Mouse (Mus musculus) embryonic facial prominence, embryonic 10.5 days (tissue): ENCODE data around the gene Cand2. TPM values are rescaled to one million over a fixed set of nuclear protein-coding genes. Genes with fewer than 3 reads are reported as not detected.

Experiments
- DNase-seq: peaks from one replicate; pipeline ENCODE4 v3.0.0-alpha.2; 2017; ENCODE audit warnings: low spot score
- H3K27ac ChIP-seq: fragments of 300-500 bp; sonication (generic); replicated peaks from 2 replicates; pipeline ENCODE4 v1.5.1; 2016; ENCODE audit warnings: mild to moderate bottlenecking
- H3K27me3 ChIP-seq: fragments of 300-500 bp; sonication (generic); replicated peaks from 2 replicates; pipeline ENCODE4 v1.6.1; 2016; ENCODE audit warnings: low read depth, mild to moderate bottlenecking; ENCODE audit not compliant: poor library complexity, severe bottlenecking
- H3K36me3 ChIP-seq: fragments of 300-500 bp; sonication (generic); replicated peaks from 2 replicates; pipeline ENCODE4 v1.6.1; 2016; ENCODE audit warnings: mild to moderate bottlenecking, moderate library complexity
- H3K4me1 ChIP-seq: fragments of 300-500 bp; sonication (generic); 2 replicates; pipeline ENCODE4 v1.6.1; 2016
- H3K4me3 ChIP-seq: fragments of 300-500 bp; sonication (generic); 2 replicates; pipeline ENCODE4 v1.5.1; 2016; ENCODE audit warnings: mild to moderate bottlenecking, moderate library complexity
- H3K9me3 ChIP-seq: fragments of 300-500 bp; sonication (generic); 2 replicates; pipeline ENCODE4 v1.6.1; 2016; ENCODE audit warnings: mild to moderate bottlenecking
- WGBS: fragments of 180-500 bp; shearing (Covaris S2); methylation state at CpG from one replicate; pipeline ENCODE4 v1.1.7; 2016; 5-methylcytosine and 5-hydroxymethylcytosine counted together
- polyA plus RNA-seq: library from polyadenylated mRNA; unstranded; fragments of >200 nt; fragmentation: Nextera tagmentation; extraction: Ambion mirVana; gene quantifications from 2 replicates; pipeline ENCODE4 v1.2.1, GENCODE M21; 2016

Cand2 gene
- polyA plus RNA-seq, 1 experiment from 2014 or later: 68.9 TPM

- Histone ChIP-seq H3K9me3 (no peaks in the 10 kb centered on the region), H3K27ac (no peak overlapping the region), H3K36me3 (peaks cover 98% of the 10 kb centered on the region), H3K27me3 (no peaks in the 10 kb centered on the region), H3K4me1 (no peaks in the 10 kb centered on the region), H3K4me3 (no peak overlapping the region)
- WGBS: 92% methylated on average over 3 of the region's 3 CpGs
- no peak for DNase-seq
These were observed 8.4 kb downstream of the Cand2 start for GRCm38 (mm10) chr6:115782781-115783180.

- H3K27ac ChIP-seq: no peak overlapping the region
- peaks cover 100% of the 10 kb centered on the region for H3K36me3 ChIP-seq
- no peaks in the 10 kb centered on the region for H3K9me3 ChIP-seq
- H3K4me1 ChIP-seq: no peaks in the 10 kb centered on the region
- H3K4me3 ChIP-seq: no peak overlapping the region
- WGBS: 86% methylated on average over 10 of the region's 10 CpGs
- H3K27me3 ChIP-seq: no peaks in the 10 kb centered on the region
- no peak for DNase-seq
These were observed 16.7 kb downstream of the Cand2 start for GRCm38 (mm10) chr6:115791016-115791415.

- peaks cover 100% of the 10 kb centered on the region for H3K36me3 ChIP-seq
- WGBS: 92% methylated on average over 34 of the region's 34 CpGs
- no peaks in the 10 kb centered on the region for H3K4me1 ChIP-seq
These were observed 17.7 kb downstream of the Cand2 start for GRCm38 (mm10) chr6:115791842-115792686.

GRCm38 (mm10) chr6:115792691-115793215 lies 18.4 kb downstream of the Cand2 start:
- 92% methylated on average over 21 of the region's 21 CpGs for WGBS
- no peaks in the 10 kb centered on the region for H3K27me3 ChIP-seq
- peaks cover 100% of the 10 kb centered on the region for H3K36me3 ChIP-seq

More at GRCm38 (mm10) chr6:115791842-115792686, 17.7 kb downstream of the Cand2 start:
- Histone ChIP-seq H3K27ac (no peak overlapping the region), H3K27me3 (no peaks in the 10 kb centered on the region), H3K4me3 (no peak overlapping the region), H3K9me3 (no peaks in the 10 kb centered on the region)
- no peak for DNase-seq

GRCm38 (mm10) chr6:115801811-115802210 lies 27.5 kb downstream of the Cand2 start:
- Histone ChIP-seq H3K4me1 (peaks cover 13% of the 10 kb centered on the region), H3K36me3 (peaks cover 100% of the 10 kb centered on the region), H3K27ac (no peak overlapping the region), H3K4me3 (no peak overlapping the region), H3K27me3 (no peaks in the 10 kb centered on the region), H3K9me3 (no peaks in the 10 kb centered on the region)
- DNase-seq: no peak
- WGBS: 97% methylated on average over 3 of the region's 3 CpGs

More at GRCm38 (mm10) chr6:115792691-115793215, 18.4 kb downstream of the Cand2 start:
- no peaks in the 10 kb centered on the region for H3K4me1 ChIP-seq
- no peak for DNase-seq
- no peaks in the 10 kb centered on the region for H3K9me3 ChIP-seq
- no peak overlapping the region for H3K27ac ChIP-seq
- no peak overlapping the region for H3K4me3 ChIP-seq

- no peaks in the 10 kb centered on the region for H3K27me3 ChIP-seq
- peaks cover 20% of the 10 kb centered on the region for H3K4me1 ChIP-seq
- H3K4me3 ChIP-seq: peak overlapping the region; percentile 11; the same call in 1 of the 2 replicates
- peak; percentile 72 for DNase-seq
- no peak overlapping the region; the same call in 1 of the 2 replicates for H3K27ac ChIP-seq
- H3K9me3 ChIP-seq: no peaks in the 10 kb centered on the region
- H3K36me3 ChIP-seq: peaks cover 92% of the 10 kb centered on the region
- 56% methylated on average over 16 of the region's 16 CpGs for WGBS
These were observed 29.4 kb downstream of the Cand2 start for GRCm38 (mm10) chr6:115803541-115804382.

GRCm38 (mm10) chr6:115804432-115805192 lies 30.3 kb downstream of the Cand2 start:
- Histone ChIP-seq H3K36me3 (peaks cover 83% of the 10 kb centered on the region), H3K4me3 (no peak overlapping the region), H3K27ac (no peak overlapping the region), H3K9me3 (no peaks in the 10 kb centered on the region), H3K4me1 (peaks cover 20% of the 10 kb centered on the region), H3K27me3 (no peaks in the 10 kb centered on the region)
- 68% methylated on average over 10 of the region's 10 CpGs for WGBS
- no peak for DNase-seq

- peaks cover 53% of the 10 kb centered on the region for H3K36me3 ChIP-seq
- H3K27me3 ChIP-seq: no peaks in the 10 kb centered on the region
- H3K4me3 ChIP-seq: peak overlapping the region; percentile 86
- peak; percentile 27 for DNase-seq
- H3K4me1 ChIP-seq: peaks cover 20% of the 10 kb centered on the region
- no peaks in the 10 kb centered on the region for H3K9me3 ChIP-seq
- peak overlapping the region; percentile 100 for H3K27ac ChIP-seq
- 4% methylated on average over 15 of the region's 15 CpGs for WGBS
These were observed 33.3 kb downstream of the Cand2 start for GRCm38 (mm10) chr6:115807464-115808195.

- Histone ChIP-seq H3K27me3 (no peaks in the 10 kb centered on the region), H3K4me1 (peaks cover 20% of the 10 kb centered on the region), H3K4me3 (peak overlapping the region; percentile 86), H3K9me3 (no peaks in the 10 kb centered on the region), H3K36me3 (peaks cover 48% of the 10 kb centered on the region), H3K27ac (peak overlapping the region; percentile 100)
- under 1% methylated on average over 22 of the region's 22 CpGs for WGBS
- no peak for DNase-seq
These were observed 33.8 kb downstream of the Cand2 start for GRCm38 (mm10) chr6:115808196-115808487.

GRCm38 (mm10) chr6:115808488-115809231 lies 34.3 kb downstream of the Cand2 start, which contains the start of gene Rpl32:
TSS of gene Rpl32 (minus strand) at chr6:115808747.
- no peaks in the 10 kb centered on the region for H3K27me3 ChIP-seq

GRCm38 (mm10) chr6:115811606-115812005 lies 37.3 kb downstream of the Cand2 start:
- Histone ChIP-seq H3K36me3 (peaks cover 13% of the 10 kb centered on the region), H3K27ac (no peak overlapping the region), H3K9me3 (no peaks in the 10 kb centered on the region), H3K4me3 (no peak overlapping the region), H3K4me1 (peaks cover 25% of the 10 kb centered on the region), H3K27me3 (no peaks in the 10 kb centered on the region)
- 78% methylated on average over 8 of the region's 8 CpGs for WGBS
- no peak for DNase-seq

More at GRCm38 (mm10) chr6:115808488-115809231, 34.3 kb downstream of the Cand2 start, which contains the start of gene Rpl32:
- WGBS: under 1% methylated on average over 47 of the region's 47 CpGs
- H3K4me1 ChIP-seq: peaks cover 21% of the 10 kb centered on the region
- H3K27ac ChIP-seq: peak within 1 kb of the TSS; percentile 100
- peaks cover 43% of the 10 kb centered on the region for H3K36me3 ChIP-seq
- peak; percentile 87 for DNase-seq
- H3K9me3 ChIP-seq: no peaks in the 10 kb centered on the region
- peak within 1 kb of the TSS; percentile 86 for H3K4me3 ChIP-seq
